Mouse (Mus musculus) lung, postnatal 14 days (tissue): Measurements from ENCODE around the gene Rap1a.
"Not testable (repeated sequence)": the region's sequence is repeated elsewhere in the genome, so short reads cannot be mapped to it uniquely, and the experiment has no call there.

Experiments
- DNase-seq: peaks from one replicate; pipeline ENCODE4 v3.0.0; 2021

Gene Rap1a

GRCm38 (mm10) chr3:105711741-105712140, 89.4 kb downstream of the Rap1a start:
- DNase-seq, result peak; percentile 35

GRCm38 (mm10) chr3:105710246-105710645, 90.9 kb downstream of the Rap1a start:
- DNase-seq, result peak; percentile 36

- DNase-seq, result no peak
Measured at GRCm38 (mm10) chr3:105707590-105707989, 93.5 kb downstream of the Rap1a start.

- DNase-seq, result peak; percentile 60
Measured at GRCm38 (mm10) chr3:105706366-105707020, 94.6 kb downstream of the Rap1a start.

- DNase-seq, result no peak
Measured at GRCm38 (mm10) chr3:105705561-105705960, 95.6 kb downstream of the Rap1a start.

- peak; percentile 46 for DNase-seq
Measured at GRCm38 (mm10) chr3:105705061-105705549, 96.0 kb downstream of the Rap1a start.

GRCm38 (mm10) chr3:105704031-105705008, 96.8 kb downstream of the Rap1a start, which contains the start of gene Inka2:
Gene Inka2, plus strand, starts transcription at chr3:105704599.
- peak; percentile 77 for DNase-seq

- DNase-seq, result no peak
Measured at GRCm38 (mm10) chr3:105703571-105703970, 97.6 kb downstream of the Rap1a start.

GRCm38 (mm10) chr3:105701399-105701798, 99.7 kb downstream of the Rap1a start:
- no peak for DNase-seq

GRCm38 (mm10) chr3:105700786-105701185, 100.3 kb downstream of the Rap1a start:
- not testable (repeated sequence) for DNase-seq

GRCm38 (mm10) chr3:105699241-105699933, 101.7 kb downstream of the Rap1a start:
- DNase-seq, result no peak

- no peak for DNase-seq
Measured at GRCm38 (mm10) chr3:105698311-105698710, 102.8 kb downstream of the Rap1a start.

GRCm38 (mm10) chr3:105697148-105697441, 104.0 kb downstream of the Rap1a start:
- no peak for DNase-seq

- no peak for DNase-seq
Measured at GRCm38 (mm10) chr3:105696387-105697147, 104.6 kb downstream of the Rap1a start.

GRCm38 (mm10) chr3:105695476-105696386, 105.4 kb downstream of the Rap1a start:
- DNase-seq, result no peak

- no peak for DNase-seq
Measured at GRCm38 (mm10) chr3:105693327-105694080, 107.6 kb downstream of the Rap1a start.

- DNase-seq, result no peak
Measured at GRCm38 (mm10) chr3:105688536-105688935, 112.6 kb downstream of the Rap1a start.

GRCm38 (mm10) chr3:105687324-105688060, 113.6 kb downstream of the Rap1a start, which contains the start of gene Ddx20:
Gene Ddx20, minus strand, starts transcription at chr3:105687574.
- DNase-seq, result peak; percentile 95
